Mouse (Mus musculus) heart, embryonic 12.5 days (tissue): ENCODE results near the gene Tfap2c. TPM values are rescaled to one million over a fixed set of nuclear protein-coding genes. Genes with fewer than 3 reads are reported as not detected.
A peak's percentile ranks its signal among the peaks of the same experiment; 100 is the strongest.

Source experiments
- ATAC-seq: fragments of 200-750 bp; cut with Nextera tagmentation; 2 replicates; pipeline ENCODE4 v1.8.0; 2017; ENCODE audit warnings: moderate TSS enrichment, moderate library complexity; ENCODE audit not compliant: insufficient number of reproducible peaks, low FRiP score
- H3K27ac ChIP-seq: fragments of 300-500 bp; sonication (generic); 2 replicates; pipeline ENCODE4 v1.5.1; 2016; ENCODE audit warnings: mild to moderate bottlenecking, moderate library complexity; ENCODE audit not compliant: poor library complexity, severe bottlenecking
- H3K27me3 ChIP-seq: fragments of 300-500 bp; sonication (generic); replicated peaks from 2 replicates; pipeline ENCODE4 v1.6.1; 2016; ENCODE audit warnings: mild to moderate bottlenecking, moderate library complexity
- H3K36me3 ChIP-seq: fragments of 300-500 bp; sonication (generic); 2 replicates; pipeline ENCODE4 v1.6.1; 2016; ENCODE audit warnings: mild to moderate bottlenecking, moderate library complexity
- H3K4me1 ChIP-seq: fragments of 300-500 bp; sonication (generic); replicated peaks from 2 replicates; pipeline ENCODE4 v1.6.1; 2016; ENCODE audit warnings: mild to moderate bottlenecking
- H3K4me2 ChIP-seq: fragments of 300-500 bp; sonication (generic); 2 replicates; pipeline ENCODE4 v1.6.1; 2016; ENCODE audit warnings: mild to moderate bottlenecking, moderate library complexity
- H3K4me3 ChIP-seq: fragments of 300-500 bp; sonication (generic); 2 replicates; pipeline ENCODE4 v1.5.1; 2016; ENCODE audit warnings: mild to moderate bottlenecking
- H3K9ac ChIP-seq: fragments of 300-500 bp; sonication (generic); 2 replicates; pipeline ENCODE4 v1.6.1; 2016; ENCODE audit warnings: mild to moderate bottlenecking, moderate library complexity
- H3K9me3 ChIP-seq: fragments of 300-500 bp; sonication (generic); replicated peaks from 2 replicates; pipeline ENCODE4 v1.6.1; 2016; ENCODE audit warnings: mild to moderate bottlenecking, moderate library complexity
- WGBS: fragments of 180-500 bp; shearing (Covaris S2); methylation state at CpG from one replicate; pipeline ENCODE4 v1.1.7; 2016; 5-methylcytosine and 5-hydroxymethylcytosine counted together
- polyA plus RNA-seq: library from polyadenylated mRNA; unstranded; fragments of >200 nt; fragmentation: Nextera tagmentation; extraction: Ambion mirVana; gene quantifications from 2 replicates; pipeline ENCODE4 v1.2.1, GENCODE M21; 2016

Tfap2c gene
- polyA plus RNA-seq, 1 experiment from 2014 or later = 0.10 TPM

DNA sequence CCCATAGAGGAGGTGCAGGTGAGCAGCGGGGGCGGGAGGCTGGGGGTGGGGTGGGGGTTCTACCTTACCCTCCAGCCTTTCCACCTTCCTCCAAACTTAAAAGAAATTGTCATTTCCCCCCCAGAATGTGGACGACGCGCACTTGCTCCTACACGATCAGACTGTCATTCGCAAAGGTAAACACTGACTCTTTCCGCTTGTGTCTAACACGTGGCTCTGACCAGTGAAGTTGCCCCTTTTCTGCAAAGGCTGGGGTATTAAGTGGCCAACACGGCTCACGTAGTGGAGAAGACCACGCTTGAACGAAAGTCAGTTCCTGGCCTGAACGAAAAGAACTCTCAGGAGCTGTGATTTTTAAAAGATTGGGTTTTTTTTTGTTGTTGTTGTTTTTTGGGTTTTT is 2.5 kb downstream of the Tfap2c start:
- peak overlapping the region; percentile 45 for H3K4me3 ChIP-seq
- ATAC-seq = no peak
- no peaks in the 10 kb centered on the region for H3K36me3 ChIP-seq
- H3K27me3 ChIP-seq = peaks cover 96% of the 10 kb centered on the region
- H3K4me1 ChIP-seq = peaks cover 43% of the 10 kb centered on the region
- under 1% methylated on average over 14 of the region's 14 CpGs for WGBS
- H3K9ac ChIP-seq = no peak overlapping the region
- no peak overlapping the region for H3K27ac ChIP-seq
- no peaks in the 10 kb centered on the region for H3K9me3 ChIP-seq
- H3K4me2 ChIP-seq = peak overlapping the region; percentile 74; the same call in 1 of the 2 replicates

DNA sequence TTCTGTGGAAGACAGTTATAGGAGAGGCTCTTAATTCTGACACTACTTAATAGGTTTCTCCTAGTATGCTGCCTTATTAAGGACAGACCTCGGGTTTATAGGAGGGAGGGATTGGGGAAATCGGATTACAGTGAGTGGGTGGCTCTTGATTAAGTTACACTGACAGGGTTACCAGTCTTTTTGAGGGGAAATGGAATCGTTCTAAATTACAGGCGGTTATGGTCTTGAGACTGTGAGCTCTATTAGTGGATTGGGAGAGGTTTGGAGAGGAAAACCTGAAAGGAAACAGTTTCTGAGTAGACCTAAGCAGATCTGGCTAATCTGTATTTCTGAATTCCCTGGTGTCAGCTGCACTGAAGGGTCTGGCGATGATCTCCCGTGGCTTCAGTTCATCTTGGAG is 3.3 kb downstream of the Tfap2c start:
- H3K9me3 ChIP-seq = no peaks in the 10 kb centered on the region
- ATAC-seq = no peak
- no peak overlapping the region for H3K9ac ChIP-seq
- no peak overlapping the region for H3K4me2 ChIP-seq
- 6% methylated on average over 6 of the region's 6 CpGs for WGBS
- no peak overlapping the region for H3K4me3 ChIP-seq
- no peak overlapping the region for H3K27ac ChIP-seq
- H3K36me3 ChIP-seq = no peaks in the 10 kb centered on the region
- peaks cover 35% of the 10 kb centered on the region for H3K4me1 ChIP-seq
- peaks cover 92% of the 10 kb centered on the region for H3K27me3 ChIP-seq

DNA sequence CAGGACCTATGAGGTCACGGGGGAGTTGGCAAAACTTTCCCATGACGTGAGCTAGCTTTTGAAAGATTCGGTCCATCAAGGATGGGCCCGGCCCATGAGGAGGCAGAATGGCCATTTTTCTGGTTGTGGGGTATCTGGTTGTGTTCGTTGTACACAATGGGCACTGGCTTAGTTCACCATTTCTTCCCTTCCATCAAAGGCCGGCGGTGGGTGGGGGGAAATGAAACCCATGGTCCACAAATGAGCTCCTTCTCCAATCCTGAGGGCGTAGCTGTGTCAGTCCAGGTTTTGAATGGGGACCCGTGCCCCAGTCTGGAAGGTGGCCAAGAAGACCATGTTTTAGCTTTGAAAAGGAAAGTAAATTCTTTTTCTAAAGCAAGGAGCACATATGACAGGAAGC is 4.8 kb downstream of the Tfap2c start:
- Histone ChIP-seq H3K27me3 (peaks cover 86% of the 10 kb centered on the region), H3K4me1 (peaks cover 28% of the 10 kb centered on the region), H3K27ac (no peak overlapping the region), H3K36me3 (no peaks in the 10 kb centered on the region), H3K9me3 (no peaks in the 10 kb centered on the region), H3K9ac (no peak overlapping the region), H3K4me3 (no peak overlapping the region), H3K4me2 (no peak overlapping the region)
- no peak for ATAC-seq
- 71% methylated on average over 9 of the region's 9 CpGs for WGBS

DNA sequence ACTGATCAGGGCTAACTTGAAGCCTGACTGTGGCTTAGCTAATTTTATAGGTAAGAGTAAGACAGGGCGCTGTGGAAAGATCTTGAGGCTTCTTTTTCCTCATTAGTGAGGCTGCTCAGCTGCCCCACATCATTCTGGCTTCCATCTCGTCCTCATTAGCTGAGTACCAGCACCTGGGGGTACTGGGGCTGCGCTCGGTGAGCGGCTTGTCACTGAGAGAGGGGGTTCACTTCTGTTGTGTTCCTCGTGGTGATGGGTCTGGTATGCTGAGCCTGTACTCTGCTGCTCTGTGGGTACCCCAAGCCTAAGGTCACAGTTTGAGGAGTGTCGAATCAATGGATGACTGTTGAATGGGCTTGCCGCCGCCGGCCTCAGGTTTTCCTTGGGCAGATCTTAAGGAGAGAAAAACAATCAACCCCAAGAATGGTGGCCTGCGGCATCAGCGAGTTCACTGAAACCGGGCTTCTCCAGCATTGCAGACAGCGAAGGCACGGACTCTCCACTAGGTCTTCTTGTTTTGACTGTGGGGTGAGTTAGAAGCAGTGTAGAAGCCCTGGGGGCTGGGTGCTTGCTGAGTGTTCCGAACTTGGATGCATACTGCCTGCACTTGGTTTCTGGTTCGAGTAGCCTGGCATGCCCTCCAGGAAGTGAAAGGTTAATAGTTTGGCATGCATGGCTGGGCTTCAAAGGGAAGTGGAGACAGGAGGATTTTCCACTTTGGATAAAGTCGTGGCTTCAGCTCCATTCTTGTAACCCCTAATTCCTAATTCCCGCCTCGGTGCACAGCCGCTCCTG is 9.5 kb downstream of the Tfap2c start:
- ATAC-seq = no peak
- no peak overlapping the region for H3K4me3 ChIP-seq
- H3K27me3 ChIP-seq = peaks cover 58% of the 10 kb centered on the region
- no peak overlapping the region for H3K27ac ChIP-seq
- H3K4me2 ChIP-seq = no peak overlapping the region
- WGBS = 55% methylated on average over 21 of the region's 21 CpGs
- no peak overlapping the region for H3K9ac ChIP-seq
- H3K9me3 ChIP-seq = no peaks in the 10 kb centered on the region
- H3K36me3 ChIP-seq = no peaks in the 10 kb centered on the region
- peaks cover 23% of the 10 kb centered on the region for H3K4me1 ChIP-seq

DNA sequence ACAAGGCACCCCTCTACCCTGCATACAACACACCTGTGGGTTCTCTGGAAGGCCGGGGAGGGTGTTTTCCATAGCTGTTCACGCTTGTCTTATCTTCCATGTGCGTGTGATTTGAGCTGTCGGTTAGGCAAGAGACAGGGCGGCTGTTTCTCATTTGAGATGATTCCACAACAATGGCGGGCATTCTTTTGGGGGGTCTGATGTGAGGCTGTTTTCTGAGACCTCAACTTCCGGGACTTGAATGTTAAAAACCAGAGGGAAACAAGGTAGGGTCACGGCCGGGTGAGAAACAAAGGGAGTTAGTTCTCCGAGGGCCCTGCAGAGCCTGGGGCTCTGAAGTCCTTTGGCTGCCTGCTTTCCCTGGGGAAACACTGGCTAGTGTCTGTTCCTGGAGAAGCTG is 11.6 kb downstream of the Tfap2c start:
- Histone ChIP-seq H3K36me3 (no peaks in the 10 kb centered on the region), H3K9ac (no peak overlapping the region), H3K4me1 (peaks cover 23% of the 10 kb centered on the region), H3K4me3 (no peak overlapping the region), H3K27me3 (peaks cover 37% of the 10 kb centered on the region), H3K4me2 (no peak overlapping the region), H3K27ac (no peak overlapping the region), H3K9me3 (no peaks in the 10 kb centered on the region)
- 27% methylated on average over 10 of the region's 10 CpGs for WGBS
- no peak for ATAC-seq

DNA sequence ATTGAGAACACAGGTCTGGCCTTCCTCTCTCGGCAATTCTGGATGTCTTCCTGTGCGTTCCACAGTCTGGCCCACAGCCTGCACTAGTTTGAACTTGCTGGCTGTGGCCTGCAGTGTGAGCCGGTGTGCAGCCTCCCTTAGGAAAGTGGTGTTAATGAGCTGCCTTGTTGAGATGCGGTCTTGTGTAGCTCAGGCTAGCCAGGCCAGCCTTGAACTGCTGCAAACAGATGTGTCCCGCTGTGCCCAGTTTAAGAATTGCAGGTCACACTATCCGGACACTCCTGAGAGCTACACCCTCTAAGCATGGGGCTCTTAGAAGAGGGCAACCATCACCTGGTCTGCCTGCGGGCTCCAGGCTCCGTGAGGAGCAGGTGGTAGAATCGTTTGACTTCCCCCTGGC is 18.4 kb downstream of the Tfap2c start:
- no peaks in the 10 kb centered on the region; the same call in 1 of the 2 replicates for H3K27me3 ChIP-seq
- 74% methylated on average over 9 of the region's 9 CpGs for WGBS
- 0 out of 2 replicates have a peak, but pooled peaks cover 2% of the 10 kb centered on the region for H3K4me1 ChIP-seq
- ATAC-seq = no peak
- H3K9me3 ChIP-seq = peaks cover 3% of the 10 kb centered on the region; the same call in 1 of the 2 replicates
- no peak overlapping the region for H3K4me3 ChIP-seq
- H3K27ac ChIP-seq = no peak overlapping the region
- H3K4me2 ChIP-seq = no peak overlapping the region
- no peaks in the 10 kb centered on the region for H3K36me3 ChIP-seq
- no peak overlapping the region for H3K9ac ChIP-seq

DNA sequence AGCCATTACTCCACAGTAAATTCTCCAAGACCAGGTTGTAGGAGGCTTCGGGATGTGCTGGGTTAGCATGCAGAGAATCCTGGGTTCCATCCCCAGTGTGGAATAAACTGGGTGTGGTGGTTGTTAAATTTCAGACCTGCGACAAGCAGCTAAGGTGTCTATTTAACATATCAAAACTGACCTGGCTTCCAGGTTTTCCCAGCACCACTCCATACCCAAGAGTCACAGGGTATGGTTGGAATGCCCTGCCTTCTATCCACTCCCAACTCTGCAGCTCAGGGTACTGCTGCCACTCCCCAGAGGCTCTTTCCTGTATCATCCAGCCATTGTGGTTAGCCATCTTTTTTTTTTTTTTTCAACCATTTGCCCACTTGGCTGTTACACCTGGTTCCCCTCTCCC is 19.1 kb downstream of the Tfap2c start:
- H3K27me3 ChIP-seq = peaks cover 4% of the 10 kb centered on the region; the same call in 1 of the 2 replicates
- H3K9me3 ChIP-seq = peaks cover 3% of the 10 kb centered on the region; the same call in 1 of the 2 replicates
- H3K4me2 ChIP-seq = no peak overlapping the region
- no peak overlapping the region for H3K9ac ChIP-seq
- H3K4me1 ChIP-seq = no peaks in the 10 kb centered on the region
- ATAC-seq = no peak
- no peak overlapping the region for H3K27ac ChIP-seq
- H3K36me3 ChIP-seq = no peaks in the 10 kb centered on the region
- H3K4me3 ChIP-seq = no peak overlapping the region
- WGBS = 73% methylated on average over 2 of the region's 2 CpGs

DNA sequence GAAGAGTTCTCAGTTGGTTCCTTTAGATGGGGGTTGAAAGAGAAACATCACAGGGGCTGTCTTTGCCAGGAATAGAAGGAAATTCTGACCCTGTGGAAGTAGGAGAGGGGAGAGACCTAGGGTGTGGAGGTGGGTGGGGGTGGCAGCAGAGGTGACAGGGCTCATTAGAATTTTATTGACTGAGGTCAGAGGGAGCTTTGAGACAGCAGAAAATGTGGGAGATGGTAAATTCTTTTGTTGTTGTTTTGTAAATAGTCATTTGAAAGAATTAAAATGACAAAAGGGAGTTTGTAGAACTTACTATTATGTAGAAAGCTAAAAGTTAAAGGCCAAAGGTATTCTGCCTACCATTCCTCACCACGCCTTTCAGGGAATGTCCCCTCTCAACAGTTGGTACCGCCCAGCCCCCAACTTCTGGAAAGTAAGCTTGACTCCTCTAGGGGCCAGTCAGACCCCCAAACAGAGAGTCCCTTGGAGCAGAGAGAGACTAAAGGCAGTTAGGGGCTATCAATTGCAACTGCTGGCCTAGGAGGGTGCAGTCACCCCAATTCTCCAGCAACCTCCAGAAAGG is 27.9 kb downstream of the Tfap2c start:
- Histone ChIP-seq H3K36me3 (no peaks in the 10 kb centered on the region), H3K4me3 (no peak overlapping the region), H3K4me2 (no peak overlapping the region), H3K27ac (no peak overlapping the region), H3K9me3 (no peaks in the 10 kb centered on the region), H3K4me1 (0 out of 2 replicates have a peak, but pooled peaks cover 4% of the 10 kb centered on the region), H3K27me3 (peaks cover 23% of the 10 kb centered on the region), H3K9ac (no peak overlapping the region)
- ATAC-seq = no peak
- WGBS = 55% methylated on average over 2 of the region's 2 CpGs

DNA sequence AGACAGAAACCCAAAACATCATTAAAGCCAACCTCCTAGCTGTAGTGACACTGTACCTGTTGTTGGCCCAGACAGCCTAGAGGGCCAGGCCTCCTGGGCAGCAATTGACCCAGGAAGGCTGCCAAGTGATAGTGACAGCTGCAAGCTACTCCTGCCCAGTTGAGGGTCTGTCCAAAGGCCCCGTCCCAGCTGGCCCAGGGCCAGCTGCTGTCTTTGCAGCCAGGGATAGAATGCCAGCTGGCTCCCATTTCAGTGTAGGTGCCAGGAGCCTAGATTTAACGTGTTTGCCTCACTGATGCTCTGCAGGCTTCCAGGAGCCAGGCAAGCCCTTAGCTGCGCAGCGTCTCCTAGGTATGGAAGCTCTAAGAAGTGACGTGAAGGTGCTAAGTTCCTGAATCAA is 29.8 kb downstream of the Tfap2c start:
- Histone ChIP-seq H3K9me3 (no peaks in the 10 kb centered on the region), H3K27ac (no peak overlapping the region), H3K36me3 (no peaks in the 10 kb centered on the region), H3K4me2 (no peak overlapping the region), H3K27me3 (peaks cover 26% of the 10 kb centered on the region), H3K9ac (no peak overlapping the region), H3K4me3 (no peak overlapping the region), H3K4me1 (0 out of 2 replicates have a peak, but pooled peaks cover 4% of the 10 kb centered on the region)
- no peak for ATAC-seq
- 64% methylated on average over 5 of the region's 5 CpGs for WGBS

DNA sequence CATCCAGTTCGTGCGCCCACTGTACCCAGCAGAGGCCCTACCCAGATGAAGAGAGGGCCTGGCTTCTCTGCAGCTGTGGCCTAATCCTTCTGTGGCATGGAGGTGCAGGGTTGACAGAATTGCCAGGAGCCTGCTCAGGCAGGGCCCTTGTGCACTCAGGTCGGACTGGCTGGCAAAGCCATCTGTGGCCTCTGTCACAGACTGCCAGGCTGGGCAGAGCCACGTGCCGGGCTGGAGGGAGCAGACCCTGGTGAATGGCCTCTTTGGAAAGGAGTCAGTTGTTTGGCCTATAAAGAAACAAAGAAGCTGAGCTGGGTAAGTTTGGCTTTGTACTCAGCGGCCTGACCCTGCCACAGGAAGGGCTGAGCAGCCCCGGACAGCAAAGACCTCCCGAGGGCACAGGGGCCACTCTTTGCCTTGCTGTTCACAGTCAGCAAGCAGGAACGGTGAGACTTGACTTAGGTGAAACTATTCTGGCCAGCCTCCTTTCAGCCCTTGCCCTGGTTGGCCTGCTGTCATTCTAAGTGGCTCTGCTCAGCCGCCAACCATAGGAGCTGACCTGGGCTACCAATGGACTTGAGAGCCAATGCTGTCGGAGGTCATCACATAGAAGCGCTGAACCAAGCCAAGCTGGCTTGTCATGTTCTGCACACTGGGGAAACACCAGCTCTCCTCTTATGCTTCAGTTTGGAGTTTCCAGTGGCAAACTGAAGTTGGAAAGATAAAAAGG is 31.3 kb downstream of the Tfap2c start:
- 72% methylated on average over 12 of the region's 12 CpGs for WGBS

DNA sequence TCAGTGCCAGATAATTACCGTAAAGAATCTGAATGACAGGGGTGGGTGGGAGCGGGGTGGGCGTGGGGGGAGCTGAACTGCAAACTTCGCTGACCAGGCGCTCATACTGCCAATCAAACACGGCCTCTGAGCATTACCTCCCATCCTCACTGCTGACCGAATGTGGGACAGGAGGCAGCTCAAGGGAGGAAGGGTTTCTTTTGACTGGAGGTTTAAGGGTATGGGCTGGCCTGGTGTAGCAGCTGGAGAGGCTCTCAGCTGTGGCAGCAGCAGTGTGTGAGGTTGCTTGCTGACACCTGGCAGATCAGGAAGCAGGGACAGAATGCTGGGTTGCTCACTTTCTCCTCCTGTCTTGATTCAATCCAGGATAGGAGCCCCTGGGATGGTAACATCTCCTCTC is 33.9 kb downstream of the Tfap2c start:
- H3K4me3 ChIP-seq = no peak overlapping the region
- ATAC-seq = no peak
- H3K27me3 ChIP-seq = peaks cover 35% of the 10 kb centered on the region
- no peak overlapping the region for H3K27ac ChIP-seq
- H3K9ac ChIP-seq = no peak overlapping the region
- no peaks in the 10 kb centered on the region for H3K36me3 ChIP-seq
- no peaks in the 10 kb centered on the region for H3K9me3 ChIP-seq
- no peak overlapping the region for H3K4me2 ChIP-seq
- 37% methylated on average over 7 of the region's 7 CpGs for whole genome bisulfite sequencing
- 0 out of 2 replicates have a peak, but pooled peaks cover 4% of the 10 kb centered on the region for H3K4me1 ChIP-seq

More for the DNA sequence above, 31.3 kb downstream of the Tfap2c start:
- H3K4me2 ChIP-seq = no peak overlapping the region
- no peak overlapping the region for H3K4me3 ChIP-seq
- H3K27ac ChIP-seq = no peak overlapping the region
- 0 out of 2 replicates have a peak, but pooled peaks cover 4% of the 10 kb centered on the region for H3K4me1 ChIP-seq
- H3K36me3 ChIP-seq = no peaks in the 10 kb centered on the region
- no peaks in the 10 kb centered on the region for H3K9me3 ChIP-seq
- H3K27me3 ChIP-seq = peaks cover 27% of the 10 kb centered on the region
- H3K9ac ChIP-seq = no peak overlapping the region
- ATAC-seq = no peak
